8 mouse cellular contexts compared by ENCODE assay signal in genomic region chr13:19395688-19396354, GRCm38 (mm10). TPM values are rescaled to one million over a fixed set of nuclear protein-coding genes. Genes with fewer than 3 reads are reported as not detected.
DNase-seq lines count a peak whose midpoint lies in the region; ATAC-seq and TF ChIP-seq lines count a peak whose summit lies in the region.

Gene Stard3nl, minus strand, starts transcription at chr13:19395795.

- no peak for TF ChIP-seq CTCF in liver, embryonic 14.5 days (IDR thresholded peaks at IDR 0.05; ENCODE audit: low read depth)
- no peak for TF ChIP-seq CTCF in stomach, postnatal 0 days (IDR thresholded peaks at IDR 0.05; ENCODE audit: low read depth)

- TF ChIP-seq EP300 in liver, embryonic 14.5 days (IDR thresholded peaks at IDR 0.05; ENCODE audit: low read depth), result no peak
- TF ChIP-seq EP300 in stomach, postnatal 0 days (optimal IDR thresholded peaks at IDR 0.05), result no peak

- H3K9ac ChIP-seq in heart, embryonic 15.5 days, result peak within 1 kb of the TSS; percentile 83
- H3K9ac ChIP-seq in liver, embryonic 14.5 days (replicated peaks), result peak within 1 kb of the TSS; percentile 90
- peak within 1 kb of the TSS; percentile 88 for H3K9ac ChIP-seq in neural tube, embryonic 11.5 days (ENCODE audit: low read length)
- peak within 1 kb of the TSS; percentile 90 for H3K9ac ChIP-seq in stomach, postnatal 0 days (ENCODE audit: low read length)

- H3K27me3 ChIP-seq in forebrain, embryonic 10.5 days (ENCODE audit: poor library complexity, severe bottlenecking), result no peaks in the 10 kb centered on the region
- H3K27me3 ChIP-seq in heart, embryonic 15.5 days, result no peaks in the 10 kb centered on the region
- H3K27me3 ChIP-seq in liver, embryonic 14.5 days (ENCODE audit: control insufficient read depth, insufficient read depth, low read length), result no peaks in the 10 kb centered on the region
- no peaks in the 10 kb centered on the region for H3K27me3 ChIP-seq in neural tube, embryonic 11.5 days (ENCODE audit: control insufficient read depth, insufficient read depth, low read length)
- H3K27me3 ChIP-seq in stomach, postnatal 0 days (ENCODE audit: control insufficient read depth, insufficient read depth, low read length), result no peaks in the 10 kb centered on the region

- peak within 1 kb of the TSS; percentile 94 for H3K4me3 ChIP-seq in forebrain, embryonic 10.5 days
- H3K4me3 ChIP-seq in heart, embryonic 15.5 days, result peak within 1 kb of the TSS; percentile 86
- H3K4me3 ChIP-seq in liver, embryonic 14.5 days (ENCODE audit: insufficient read depth in 1 of 2, low read depth in 2 of 2, low read length in 2 of 2), result peak within 1 kb of the TSS; percentile 86 to 90
- peak within 1 kb of the TSS; percentile 86 for H3K4me3 ChIP-seq in neural tube, embryonic 11.5 days (ENCODE audit: low read depth, low read length)
- peak within 1 kb of the TSS; percentile 95 for H3K4me3 ChIP-seq in stomach, postnatal 0 days (ENCODE audit: low read depth, low read length)

- ATAC-seq in heart, embryonic 15.5 days (replicated peaks; ENCODE audit: insufficient number of reproducible peaks, insufficient read depth, low FRiP score, low read depth), result peak; percentile 99
- ATAC-seq in liver, embryonic 14.5 days (ENCODE audit: insufficient read depth), result peak; percentile 98
- peak; percentile 99 for ATAC-seq in neural tube, embryonic 11.5 days (ENCODE audit: insufficient read depth, low FRiP score, low TSS enrichment)
- ATAC-seq in stomach, postnatal 0 days (ENCODE audit: low FRiP score, low TSS enrichment), result peak; percentile 100

- peak; percentile 97 to 98 for DNase-seq in CD8-positive naive resting alpha-beta T cell, adult 2 months (ENCODE audit: low read depth in 2 of 2, low spot score in 2 of 2)
- DNase-seq in c-Kit-positive CD71-negative TER-119-negative erythroid progenitor cells, embryonic 14.5 days (ENCODE audit: low read depth), result peak; percentile 94
- peak; percentile 96 for DNase-seq in forebrain, embryonic 10.5 days (ENCODE audit: extremely low spot score, low spot score)
- DNase-seq in kidney, postnatal 25 days, result peak; percentile 100
- peak; percentile 95 to 97 (median 97) for DNase-seq in liver, embryonic 14.5 days (ENCODE audit: low read depth in 3 of 3, low spot score in 3 of 3)
- peak; percentile 97 for DNase-seq in neural tube, embryonic 11.5 days (ENCODE audit: low spot score)
- peak; percentile 98 for DNase-seq in stomach, postnatal 0 days (ENCODE audit: low spot score)

- no peaks in the 10 kb centered on the region for H3K9me3 ChIP-seq in forebrain, embryonic 10.5 days
- H3K9me3 ChIP-seq in heart, embryonic 15.5 days (replicated peaks), result no peaks in the 10 kb centered on the region
- no peaks in the 10 kb centered on the region for H3K9me3 ChIP-seq in liver, embryonic 14.5 days (ENCODE audit: control insufficient read depth, low read length)
- no peaks in the 10 kb centered on the region for H3K9me3 ChIP-seq in neural tube, embryonic 11.5 days (ENCODE audit: control insufficient read depth, low read length)
- H3K9me3 ChIP-seq in stomach, postnatal 0 days (ENCODE audit: control insufficient read depth, low read length), result no peaks in the 10 kb centered on the region

- peaks cover 19% of the 10 kb centered on the region for H3K4me1 ChIP-seq in forebrain, embryonic 10.5 days
- peaks cover 16% of the 10 kb centered on the region for H3K4me1 ChIP-seq in heart, embryonic 15.5 days (replicated peaks)
- peaks cover 7 to 10% of the 10 kb centered on the region in 2 experiments; a peak in 3 of 4 replicates for H3K4me1 ChIP-seq in liver, embryonic 14.5 days (replicated peaks; ENCODE audit: control insufficient read depth in 2 of 2, insufficient read depth in 2 of 2, low read length in 1 of 2)
- H3K4me1 ChIP-seq in neural tube, embryonic 11.5 days (ENCODE audit: control insufficient read depth, insufficient read depth, low read length), result no peaks in the 10 kb centered on the region
- H3K4me1 ChIP-seq in stomach, postnatal 0 days (replicated peaks; ENCODE audit: control insufficient read depth, insufficient read depth), result peaks cover 2% of the 10 kb centered on the region

- peak within 1 kb of the TSS; percentile 96 for H3K27ac ChIP-seq in forebrain, embryonic 10.5 days
- H3K27ac ChIP-seq in heart, embryonic 15.5 days, result peak within 1 kb of the TSS; percentile 92
- peak within 1 kb of the TSS; percentile 36 for H3K27ac ChIP-seq in liver, embryonic 14.5 days
- H3K27ac ChIP-seq in neural tube, embryonic 11.5 days (ENCODE audit: low read depth, low read length), result peak within 1 kb of the TSS; percentile 73
- peak within 1 kb of the TSS; percentile 92 for H3K27ac ChIP-seq in stomach, postnatal 0 days (replicated peaks)

- WGBS in forebrain, embryonic 10.5 days, result 1% methylated on average over 37 of the region's 37 CpGs
- WGBS in heart, embryonic 15.5 days, result under 1% methylated on average over 37 of the region's 37 CpGs
- WGBS in liver, embryonic 14.5 days (ENCODE audit: insufficient replicate concordance), result 1% methylated on average over 37 of the region's 37 CpGs
- 1% methylated on average over 37 of the region's 37 CpGs for WGBS in neural tube, embryonic 11.5 days
- under 1% methylated on average over 35 of the region's 37 CpGs for WGBS in stomach, postnatal 0 days

- peak within 1 kb of the TSS; percentile 62 for H3K4me2 ChIP-seq in heart, embryonic 15.5 days
- H3K4me2 ChIP-seq in liver, embryonic 14.5 days (ENCODE audit: low read depth), result peak within 1 kb of the TSS; percentile 89
- H3K4me2 ChIP-seq in neural tube, embryonic 11.5 days (ENCODE audit: low read depth), result peak within 1 kb of the TSS; percentile 53
- peak within 1 kb of the TSS; percentile 59 for H3K4me2 ChIP-seq in stomach, postnatal 0 days (replicated peaks; ENCODE audit: low read depth)

- H3K36me3 ChIP-seq in forebrain, embryonic 10.5 days (replicated peaks), result 0 out of 2 replicates have a peak, but pooled peaks cover 2% of the 10 kb centered on the region
- no peaks in the 10 kb centered on the region for H3K36me3 ChIP-seq in heart, embryonic 15.5 days
- no peaks in the 10 kb centered on the region for H3K36me3 ChIP-seq in liver, embryonic 14.5 days (replicated peaks; ENCODE audit: control insufficient read depth, insufficient read depth, low read depth)
- H3K36me3 ChIP-seq in neural tube, embryonic 11.5 days (ENCODE audit: control insufficient read depth, insufficient read depth, low read length), result no peaks in the 10 kb centered on the region
- no peaks in the 10 kb centered on the region for H3K36me3 ChIP-seq in stomach, postnatal 0 days (ENCODE audit: control insufficient read depth, insufficient read depth, low read length)

RNA-seq across cellular contexts. Expression of gene Stard3nl, which starts in this region (rescaled TPM):
- 100 and 102 TPM in 2 replicates for polyA plus RNA-seq in forebrain, embryonic 10.5 days (2016; fragmentation: Nextera tagmentation; extraction: Ambion mirVana)
- 67.2 and 70.0 TPM in 2 replicates for polyA plus RNA-seq in heart, embryonic 15.5 days (2015; fragmentation: Nextera tagmentation; extraction: Ambion mirVana)
- 9.5 and 12.0 TPM in 2 replicates for polyA plus RNA-seq in liver, embryonic 14.5 days (2012; rRNA removed)
- polyA plus RNA-seq in liver, embryonic 14.5 days (2014; fragmentation: Nextera tagmentation; extraction: Ambion mirVana), result 23.7 and 25.0 TPM in 2 replicates
- 132 and 133 TPM in 2 replicates for polyA plus RNA-seq in neural tube, embryonic 11.5 days (2014; fragmentation: Nextera tagmentation; extraction: Ambion mirVana)
- polyA plus RNA-seq in stomach, postnatal 0 days (2015; fragmentation: Nextera tagmentation; extraction: Ambion mirVana), result 58.7 and 63.0 TPM in 2 replicates

Comparison
In these comparisons a context has a peak if more than half of its experiments do, and no peak if none do; other contexts are left out.
1. Peak in every context shown above with its lines: DNase-seq, ATAC-seq, H3K4me3 ChIP-seq and H3K27ac ChIP-seq.
2. H3K27ac ChIP-seq: peak in every context shown above with its lines; median percentile 96 in forebrain, embryonic 10.5 days; 92 in heart, embryonic 15.5 days; 92 in stomach, postnatal 0 days; 73 in neural tube, embryonic 11.5 days; 36 in liver, embryonic 14.5 days.